In the genomic region with DNA sequence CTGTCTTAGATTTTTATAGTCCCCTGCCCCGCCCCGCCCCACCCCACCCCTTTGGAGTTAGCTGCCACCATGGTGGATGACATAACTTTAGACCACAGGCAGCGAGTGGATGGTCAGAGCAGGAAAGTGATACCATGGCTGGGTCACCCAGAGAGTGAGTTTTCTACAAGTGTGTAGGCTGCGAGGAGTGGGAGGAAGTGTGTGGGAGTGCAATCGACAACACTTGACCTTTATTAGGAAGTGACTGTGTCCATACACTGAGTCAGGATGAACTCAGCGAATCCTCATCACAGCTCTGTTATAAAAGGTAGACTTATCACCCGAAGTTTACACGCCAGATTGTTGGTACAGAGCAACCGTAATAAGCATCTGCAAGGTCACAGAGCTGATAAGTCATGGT, we compare ENCODE assay signal across 21 mouse cellular contexts.
A peak's percentile ranks its signal among the peaks of the same experiment; 100 is the strongest.
DNase-seq lines count a peak whose midpoint lies in the region; ATAC-seq lines count a peak whose summit lies in the region.
"Had no signal": no experiment of that assay in that cellular context is flagged by ENCODE, and none has a peak within 500 bp of the region (broad histone marks: within the 10 kb centered on the region; RNA-seq: fewer than 3 reads in every experiment).

No protein-coding gene starts in this region.

- H3K4me2 ChIP-seq in forebrain, embryonic 11.5 days (ENCODE audit: low read depth, low read length, severe bottlenecking): no peak overlapping the region
- H3K4me2 ChIP-seq in forebrain, embryonic 16.5 days (ENCODE audit: low read length): no peak overlapping the region
- H3K4me2 ChIP-seq: heart, embryonic 13.5 days; midbrain, embryonic 12.5 days had no signal

- H3K4me1 ChIP-seq in forebrain, embryonic 11.5 days (replicated peaks; ENCODE audit: control insufficient read depth, insufficient read depth, low read length): no peaks in the 10 kb centered on the region
- H3K4me1 ChIP-seq in forebrain, embryonic 16.5 days (replicated peaks; ENCODE audit: control insufficient read depth, insufficient read depth, low read length): no peaks in the 10 kb centered on the region; the same call in 1 of the 2 replicates
- H3K4me1 ChIP-seq: heart, embryonic 13.5 days; midbrain, embryonic 12.5 days had no signal

- no peaks in the 10 kb centered on the region for H3K36me3 ChIP-seq in forebrain, embryonic 11.5 days (ENCODE audit: control insufficient read depth, insufficient read depth, low read length)
- H3K36me3 ChIP-seq in forebrain, embryonic 16.5 days (ENCODE audit: control insufficient read depth, insufficient read depth): no peaks in the 10 kb centered on the region
- H3K36me3 ChIP-seq: heart, embryonic 13.5 days; midbrain, embryonic 12.5 days had no signal

- H3K9ac ChIP-seq in forebrain, embryonic 11.5 days (ENCODE audit: low read length): no peak overlapping the region
- H3K9ac ChIP-seq in forebrain, embryonic 16.5 days (replicated peaks; ENCODE audit: low read depth, low read length): no peak overlapping the region
- H3K9ac ChIP-seq: heart, embryonic 13.5 days; midbrain, embryonic 12.5 days had no signal

- no peak overlapping the region for H3K4me3 ChIP-seq in forebrain, embryonic 11.5 days (ENCODE audit: low read depth, low read length)
- no peak overlapping the region for H3K4me3 ChIP-seq in forebrain, embryonic 16.5 days (replicated peaks; ENCODE audit: low read length)
- H3K4me3 ChIP-seq: heart, embryonic 13.5 days; layer of hippocampus, adult 2 months; midbrain, embryonic 12.5 days had no signal

- peak; percentile 26 for DNase-seq in forebrain, embryonic 11.5 days (ENCODE audit: low spot score)
- DNase-seq in naive thymus-derived CD4-positive, alpha-beta T cell, adult 2 months (ENCODE audit: low read depth): peak; percentile 4
- DNase-seq in yolk sac, embryonic 10.5 days (ENCODE audit: low spot score): no peak
- no peak for DNase-seq in frontal cortex, adult 2 months (ENCODE audit: extremely low spot score in 1 of 2, low spot score in 1 of 2)
- no peak for DNase-seq in heart, postnatal 4 days
- DNase-seq: embryo, embryonic 11 days; heart, adult 18-20 months; kidney, adult 2 months; kidney, postnatal 14 days; left cerebral cortex, postnatal 4 days; liver; lung, adult 18-20 months; lung, postnatal 36 days; thymus, postnatal 14 days had no signal

- H3K27ac ChIP-seq in forebrain, embryonic 11.5 days (ENCODE audit: low read depth, low read length): no peak overlapping the region
- H3K27ac ChIP-seq in forebrain, embryonic 16.5 days (ENCODE audit: low read length): no peak overlapping the region
- H3K27ac ChIP-seq: heart, embryonic 13.5 days; midbrain, embryonic 12.5 days had no signal

- no peak for ATAC-seq in forebrain, embryonic 11.5 days (replicated peaks; ENCODE audit: low FRiP score)
- ATAC-seq in forebrain, embryonic 16.5 days: no peak
- peak; percentile 27 for ATAC-seq in CD4-positive, CD25-positive, alpha-beta regulatory T cell, adult 4 months
- ATAC-seq in inflammation-experienced regulatory T-cells, adult 6 months: peak; percentile 12

- no peaks in the 10 kb centered on the region for H3K27me3 ChIP-seq in forebrain, embryonic 11.5 days (ENCODE audit: control insufficient read depth, insufficient read depth, low read length)
- no peaks in the 10 kb centered on the region for H3K27me3 ChIP-seq in forebrain, embryonic 16.5 days (replicated peaks; ENCODE audit: control insufficient read depth, insufficient read depth, low read length)
- H3K27me3 ChIP-seq: CH12.LX; heart, embryonic 13.5 days; midbrain, embryonic 12.5 days had no signal

- no peaks in the 10 kb centered on the region for H3K9me3 ChIP-seq in forebrain, embryonic 11.5 days (ENCODE audit: control insufficient read depth, low read length)
- no peaks in the 10 kb centered on the region for H3K9me3 ChIP-seq in forebrain, embryonic 16.5 days (ENCODE audit: control insufficient read depth, low read length)
- H3K9me3 ChIP-seq: heart, embryonic 13.5 days; midbrain, embryonic 12.5 days had no signal

- WGBS in forebrain, embryonic 11.5 days: 89% methylated on average over 9 of the region's 9 CpGs
- WGBS in forebrain, embryonic 16.5 days: 93% methylated on average over 9 of the region's 9 CpGs

Comparison
In these comparisons a context has a peak if more than half of its experiments do, and no peak if none do; other contexts are left out.
1. ATAC-seq: peak in CD4-positive, CD25-positive, alpha-beta regulatory T cell, adult 4 months (single experiment) and inflammation-experienced regulatory T-cells, adult 6 months (single experiment); none in forebrain, embryonic 11.5 days (single experiment) and forebrain, embryonic 16.5 days (single experiment).
2. DNase-seq: peak in forebrain, embryonic 11.5 days (single experiment) and naive thymus-derived CD4-positive, alpha-beta T cell, adult 2 months (single experiment); none in yolk sac, embryonic 10.5 days (single experiment), frontal cortex, adult 2 months (0 of 2) and heart, postnatal 4 days (single experiment).